ENCODE assay signal across 8 mouse cellular contexts in genomic region chr17:84085721-84086120, GRCm38 (mm10).
DNase-seq lines count a peak whose midpoint lies in the region; ATAC-seq and TF ChIP-seq lines count a peak whose summit lies in the region.

No protein-coding gene starts in this region.

- WGBS in midbrain, embryonic 14.5 days: 21% methylated on average over 7 of the region's 7 CpGs
- 27% methylated on average over 7 of the region's 7 CpGs for WGBS in midbrain, embryonic 15.5 days
- WGBS in embryonic facial prominence, embryonic 13.5 days: 33% methylated on average over 7 of the region's 7 CpGs
- 20% methylated on average over 7 of the region's 7 CpGs for WGBS in hindbrain, postnatal 0 days

- no peaks in the 10 kb centered on the region for H3K27me3 ChIP-seq in midbrain, embryonic 14.5 days (ENCODE audit: control insufficient read depth, insufficient read depth, low read length)
- no peaks in the 10 kb centered on the region for H3K27me3 ChIP-seq in midbrain, embryonic 15.5 days (replicated peaks)
- no peaks in the 10 kb centered on the region for H3K27me3 ChIP-seq in embryonic facial prominence, embryonic 13.5 days
- H3K27me3 ChIP-seq in hindbrain, postnatal 0 days (ENCODE audit: insufficient read depth, low read length): no peaks in the 10 kb centered on the region

- peak; percentile 29 for DNase-seq in midbrain, embryonic 14.5 days
- peak; percentile 26 for DNase-seq in hindbrain, postnatal 0 days (ENCODE audit: low spot score)
- peak; percentile 63 for DNase-seq in lung, postnatal 14 days
- DNase-seq in c-Kit-positive CD71-positive TER-119-positive erythroid progenitor cells, embryonic 14.5 days (ENCODE audit: low spot score): no peak
- DNase-seq in ovary, adult 18-20 months (ENCODE audit: low spot score): no peak
- no peak for DNase-seq in cerebellum, adult 8-10 months

- no peak for TF ChIP-seq CTCF in hindbrain, postnatal 0 days (IDR thresholded peaks at IDR 0.05; ENCODE audit: low read depth)

- H3K9me3 ChIP-seq in midbrain, embryonic 14.5 days (ENCODE audit: control insufficient read depth, low read length): no peaks in the 10 kb centered on the region
- H3K9me3 ChIP-seq in midbrain, embryonic 15.5 days: no peaks in the 10 kb centered on the region
- no peaks in the 10 kb centered on the region for H3K9me3 ChIP-seq in embryonic facial prominence, embryonic 13.5 days
- H3K9me3 ChIP-seq in hindbrain, postnatal 0 days (ENCODE audit: low read length): no peaks in the 10 kb centered on the region

- H3K4me3 ChIP-seq in midbrain, embryonic 14.5 days (replicated peaks; ENCODE audit: low read depth, low read length): no peak overlapping the region
- no peak overlapping the region for H3K4me3 ChIP-seq in midbrain, embryonic 15.5 days
- H3K4me3 ChIP-seq in embryonic facial prominence, embryonic 13.5 days: no peak overlapping the region
- no peak overlapping the region for H3K4me3 ChIP-seq in hindbrain, postnatal 0 days (ENCODE audit: low read length)

- peaks cover 4% of the 10 kb centered on the region; the same call in 1 of the 2 replicates for H3K4me1 ChIP-seq in midbrain, embryonic 14.5 days (ENCODE audit: control insufficient read depth, insufficient read depth, low read length)
- H3K4me1 ChIP-seq in midbrain, embryonic 15.5 days: peaks cover 5% of the 10 kb centered on the region; the same call in 1 of the 2 replicates
- peaks cover 66% of the 10 kb centered on the region for H3K4me1 ChIP-seq in embryonic facial prominence, embryonic 13.5 days
- peaks cover 17% of the 10 kb centered on the region for H3K4me1 ChIP-seq in hindbrain, postnatal 0 days (ENCODE audit: insufficient read depth, low read length)

- no peak overlapping the region for H3K4me2 ChIP-seq in midbrain, embryonic 14.5 days (ENCODE audit: low read length)
- H3K4me2 ChIP-seq in midbrain, embryonic 15.5 days: no peak overlapping the region
- H3K4me2 ChIP-seq in embryonic facial prominence, embryonic 13.5 days: no peak overlapping the region
- no peak overlapping the region for H3K4me2 ChIP-seq in hindbrain, postnatal 0 days (ENCODE audit: low read depth, low read length)

- no peak overlapping the region for H3K9ac ChIP-seq in midbrain, embryonic 14.5 days (replicated peaks; ENCODE audit: low read length)
- H3K9ac ChIP-seq in midbrain, embryonic 15.5 days: no peak overlapping the region
- H3K9ac ChIP-seq in embryonic facial prominence, embryonic 13.5 days: 0 out of 2 replicates have a peak overlapping the region, but pooled peaks have one; percentile 21
- no peak overlapping the region for H3K9ac ChIP-seq in hindbrain, postnatal 0 days (replicated peaks; ENCODE audit: low read length)

- no peak overlapping the region for H3K27ac ChIP-seq in midbrain, embryonic 14.5 days (replicated peaks; ENCODE audit: low read depth, low read length)
- H3K27ac ChIP-seq in midbrain, embryonic 15.5 days: no peak overlapping the region
- H3K27ac ChIP-seq in embryonic facial prominence, embryonic 13.5 days: peak overlapping the region; percentile 62
- H3K27ac ChIP-seq in hindbrain, postnatal 0 days: peak overlapping the region; percentile 41; the same call in 1 of the 2 replicates

- no peak for ATAC-seq in midbrain, embryonic 14.5 days (ENCODE audit: low FRiP score, low TSS enrichment)
- ATAC-seq in midbrain, embryonic 15.5 days (replicated peaks): no peak
- ATAC-seq in embryonic facial prominence, embryonic 13.5 days (ENCODE audit: insufficient number of reproducible peaks, insufficient read depth, low FRiP score, low TSS enrichment, low read depth): no peak
- 0 out of 2 replicates have a peak, but pooled peaks have one; percentile 9 for ATAC-seq in hindbrain, postnatal 0 days

- H3K36me3 ChIP-seq in midbrain, embryonic 14.5 days (ENCODE audit: control insufficient read depth, insufficient read depth, low read length): no peaks in the 10 kb centered on the region
- no peaks in the 10 kb centered on the region for H3K36me3 ChIP-seq in midbrain, embryonic 15.5 days (replicated peaks)
- no peaks in the 10 kb centered on the region for H3K36me3 ChIP-seq in embryonic facial prominence, embryonic 13.5 days
- no peaks in the 10 kb centered on the region for H3K36me3 ChIP-seq in hindbrain, postnatal 0 days (ENCODE audit: insufficient read depth, low read length)

Comparison
In these comparisons a context has a peak if more than half of its experiments do, and no peak if none do; other contexts are left out.
1. DNase-seq: peak in midbrain, embryonic 14.5 days (single experiment), hindbrain, postnatal 0 days (single experiment) and lung, postnatal 14 days (single experiment); none in c-Kit-positive CD71-positive TER-119-positive erythroid progenitor cells, embryonic 14.5 days (single experiment), ovary, adult 18-20 months (single experiment) and cerebellum, adult 8-10 months (single experiment).
2. H3K27ac ChIP-seq: peak in embryonic facial prominence, embryonic 13.5 days (single experiment) and hindbrain, postnatal 0 days (single experiment); none in midbrain, embryonic 14.5 days (single experiment) and midbrain, embryonic 15.5 days (single experiment).